Mouse (Mus musculus) gastrocnemius, postnatal 25 days (tissue): ENCODE data around the gene Cntnap4. TPM values are rescaled to one million over a fixed set of nuclear protein-coding genes. Genes with fewer than 3 reads are reported as not detected.

Source experiments
- DNase-seq: peaks from one replicate; pipeline ENCODE4 v3.0.0; 2022
- long read RNA-seq, 2 experiments: library from polyadenylated mRNA; stranded (forward); transcript quantifications; one replicate each; pipeline ENCODE4 v2.0.0; 2021
- total RNA-seq, 2 experiments: library from RNA; stranded (reverse); gene quantifications; 1 replicate in 1 of 2; 2 replicates in 1 of 2; pipeline ENCODE4 v1.2.3; 2021

The Cntnap4 gene
- total RNA-seq = not detected
- long read RNA-seq, experiment 1, partial matches to known transcripts = 1 of 1 reads
- long read RNA-seq, experiment 1, other reads (novel, unspliced or antisense) = 0 of 1 reads
- long read RNA-seq, experiment 2 = 0 reads

- no peak for DNase-seq
Measured at GRCm38 (mm10) chr8:112569471-112570141, at the start of gene Cntnap4. Cntnap4 (plus strand) TSS chr8:112570043.

DNA sequence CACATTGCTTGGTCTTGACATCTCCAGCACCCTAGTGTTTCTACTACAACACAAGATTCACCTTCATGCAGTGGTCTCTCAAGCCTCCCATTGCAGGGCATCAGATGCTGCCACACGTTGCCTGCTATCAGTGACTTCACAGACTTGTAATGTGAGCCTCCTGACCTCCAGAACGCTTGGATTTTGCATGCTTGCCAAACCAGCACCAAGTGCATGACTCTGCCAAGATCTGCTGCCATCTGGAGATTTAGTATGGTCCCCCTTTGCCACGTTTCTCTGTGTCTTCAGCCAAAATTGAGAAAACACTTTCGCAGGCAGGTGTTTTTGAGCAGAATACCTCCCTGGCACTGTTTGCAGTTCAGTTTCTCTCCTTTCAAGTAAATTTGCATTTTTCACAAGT, 12.5 kb upstream of the Cntnap4 start:
- DNase-seq = no peak

GRCm38 (mm10) chr8:112570541-112570940, 698 bp downstream of the Cntnap4 start:
- DNase-seq = no peak

DNA sequence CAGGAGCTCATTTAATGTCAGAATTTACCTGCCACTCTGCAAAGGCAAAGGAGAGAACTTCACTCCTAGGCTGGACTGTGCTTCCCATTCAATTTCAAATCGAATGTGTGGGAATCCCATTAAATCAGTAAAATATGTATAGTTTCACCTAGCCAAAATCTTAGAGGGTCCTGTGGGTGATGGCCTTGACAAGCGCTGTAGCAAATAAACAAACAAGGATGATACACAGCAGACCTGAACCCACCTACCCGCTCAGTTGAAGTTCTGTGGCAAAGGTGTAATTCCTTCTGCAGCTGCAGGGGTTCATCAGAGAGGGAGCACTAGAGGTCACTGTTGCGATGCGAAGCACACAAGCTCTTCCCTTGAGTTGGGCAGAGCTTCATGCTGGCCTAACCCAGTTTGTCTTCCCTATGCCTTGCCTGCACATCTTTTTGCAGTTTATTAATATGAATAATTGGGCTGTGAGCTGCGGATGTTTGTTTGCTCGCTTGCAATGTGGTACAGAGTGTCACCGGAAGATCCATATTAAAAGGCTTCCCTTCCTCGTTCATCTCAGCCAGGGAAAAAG, 1.6 kb downstream of the Cntnap4 start:
- no peak for DNase-seq

- no peak for DNase-seq
Measured at GRCm38 (mm10) chr8:112581473-112581872, 11.6 kb downstream of the Cntnap4 start.

DNA sequence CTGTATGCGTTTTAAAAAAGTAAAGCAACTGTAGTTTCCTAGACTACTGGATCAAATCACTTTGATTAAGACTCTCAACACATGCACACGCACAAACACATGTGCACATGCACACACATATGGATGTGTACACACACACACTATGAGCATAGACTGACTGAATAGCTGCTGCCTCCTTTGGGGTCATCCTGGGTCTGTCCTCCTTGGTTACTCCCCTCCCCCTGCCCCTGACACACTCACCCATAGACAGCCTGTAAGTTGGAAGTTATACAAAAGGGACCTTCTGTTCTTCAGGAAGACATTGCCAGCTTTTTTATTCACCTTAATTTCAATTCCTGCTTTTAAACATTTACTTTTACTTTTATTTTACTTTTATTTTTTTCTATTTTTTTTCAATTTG, 13.6 kb downstream of the Cntnap4 start:
- DNase-seq = no peak

- no peak for DNase-seq
Measured at GRCm38 (mm10) chr8:112588357-112589051, 18.7 kb downstream of the Cntnap4 start.

- DNase-seq = no peak
Measured at GRCm38 (mm10) chr8:112589052-112589389, 19.2 kb downstream of the Cntnap4 start.

DNA sequence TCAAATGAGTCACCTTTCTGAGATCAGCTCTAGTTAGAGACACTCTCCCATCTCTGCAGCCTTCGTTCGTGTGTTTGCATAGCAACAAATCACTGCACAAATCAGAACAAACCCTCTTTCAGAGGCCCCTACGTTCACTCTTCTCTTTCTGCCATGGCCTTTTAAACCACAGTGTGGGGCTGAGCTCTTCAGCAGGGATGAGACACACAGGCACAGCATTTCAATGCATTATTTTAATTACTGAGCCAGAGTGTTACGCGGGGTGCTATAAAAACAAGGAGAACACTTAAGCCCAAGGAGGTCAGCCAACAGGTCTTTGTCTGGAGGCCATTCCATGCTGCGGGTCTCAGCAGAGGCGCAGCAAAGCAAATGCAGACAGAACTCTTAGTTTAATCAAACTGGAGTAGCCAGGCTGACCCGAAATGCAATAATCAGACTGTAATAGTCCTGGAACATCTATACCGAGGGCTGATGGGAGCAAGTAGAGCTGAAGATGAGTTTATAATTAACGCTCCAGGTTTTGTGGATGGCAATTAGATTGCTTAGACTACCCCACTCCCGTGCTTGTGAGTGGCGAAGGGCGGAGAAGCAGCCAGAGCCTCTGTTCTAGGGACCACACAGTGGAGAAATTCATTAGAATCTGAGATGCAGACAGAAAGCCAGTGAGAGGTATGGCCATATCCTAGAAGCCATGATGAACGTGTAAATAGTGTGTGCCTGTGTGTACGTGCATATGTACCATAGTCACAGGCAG, 26.4 kb downstream of the Cntnap4 start:
- DNase-seq = no peak

GRCm38 (mm10) chr8:112599975-112600374, 30.1 kb downstream of the Cntnap4 start:
- DNase-seq = no peak

GRCm38 (mm10) chr8:112601150-112601549, 31.3 kb downstream of the Cntnap4 start:
- DNase-seq = no peak

DNA sequence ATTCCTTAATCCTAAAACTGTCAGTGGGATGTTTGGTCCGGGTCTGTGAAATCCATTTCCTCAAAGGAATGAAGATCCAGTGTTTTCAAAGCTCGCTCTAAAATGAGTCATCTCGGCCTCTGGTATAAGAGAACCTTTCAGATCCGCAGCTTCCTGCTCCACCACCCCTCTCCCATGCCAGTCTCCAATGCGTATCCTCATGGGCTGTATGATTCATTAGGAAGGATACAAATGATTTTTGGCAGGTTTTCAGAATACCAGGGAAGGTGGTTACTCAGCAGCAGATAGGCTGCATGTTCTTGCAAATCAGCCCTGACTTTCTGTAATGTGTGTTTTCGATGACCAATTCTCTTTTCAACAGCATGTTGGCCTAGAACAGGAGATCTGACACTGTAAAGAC, 40.3 kb downstream of the Cntnap4 start:
- DNase-seq = no peak

GRCm38 (mm10) chr8:112628791-112629190, 58.9 kb downstream of the Cntnap4 start:
- DNase-seq = no peak

GRCm38 (mm10) chr8:112652657-112653056, 82.8 kb downstream of the Cntnap4 start:
- no peak for DNase-seq

GRCm38 (mm10) chr8:112653276-112653675, 83.4 kb downstream of the Cntnap4 start:
- no peak for DNase-seq

DNA sequence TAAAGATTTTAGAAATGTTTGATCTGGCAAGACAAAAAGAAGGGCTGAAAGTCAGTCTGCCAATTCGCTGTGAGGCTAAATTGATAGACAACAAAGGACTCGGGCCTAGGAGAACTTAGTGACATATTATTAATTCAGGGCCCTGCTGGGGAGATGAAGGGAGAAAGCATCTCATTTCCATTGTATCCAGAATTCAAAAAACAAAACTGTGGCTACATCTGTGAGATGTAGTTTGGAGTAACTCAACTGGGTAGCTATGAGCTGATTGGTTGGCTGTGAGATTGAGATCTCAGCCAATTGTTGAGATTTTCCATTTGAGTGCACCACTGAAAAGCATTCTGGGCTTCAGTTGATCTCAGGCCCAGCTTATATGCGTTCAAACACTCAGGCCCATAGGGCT, 84.2 kb downstream of the Cntnap4 start:
- DNase-seq = no peak

DNA sequence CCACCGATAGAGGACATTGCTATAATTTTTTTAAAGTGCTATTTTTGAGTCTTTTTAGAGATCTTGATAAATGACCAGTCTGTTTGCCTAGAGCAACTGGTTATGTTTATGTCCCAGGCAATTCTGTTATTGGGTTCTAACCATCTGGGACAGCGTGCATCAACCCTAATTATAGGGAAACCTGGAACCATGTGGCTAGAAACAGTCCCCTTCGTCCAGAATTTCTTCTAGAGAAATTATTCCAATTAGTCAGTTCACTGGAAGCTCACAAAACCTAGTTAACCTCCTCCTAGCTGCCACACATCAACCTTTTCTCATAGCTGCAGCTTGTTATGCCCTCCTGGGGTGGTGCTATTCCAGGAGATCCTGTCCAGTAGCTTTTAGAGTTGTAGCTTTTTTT, 94.2 kb downstream of the Cntnap4 start:
- no peak for DNase-seq

GRCm38 (mm10) chr8:112674671-112675070, 104.8 kb downstream of the Cntnap4 start:
- DNase-seq = no peak

DNA sequence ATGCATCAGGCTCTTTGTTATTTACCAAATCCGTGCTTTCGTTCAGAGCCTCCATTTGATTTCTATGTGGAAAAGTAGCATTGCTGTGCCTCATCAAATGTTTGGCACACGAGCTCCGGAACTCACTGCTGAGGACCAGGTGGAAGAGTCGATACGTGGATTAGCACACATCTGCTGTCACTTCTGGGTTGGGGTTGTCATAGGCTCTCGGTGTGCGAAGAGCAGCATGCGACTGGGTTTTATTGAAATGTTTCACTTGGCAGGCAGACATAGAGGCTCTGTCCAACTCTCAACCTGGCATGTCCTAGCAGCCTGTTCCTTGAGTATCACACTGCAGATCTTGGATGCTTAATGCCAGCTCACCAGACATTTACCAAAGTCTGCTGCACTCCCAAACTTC, 111.9 kb downstream of the Cntnap4 start:
- no peak for DNase-seq

DNA sequence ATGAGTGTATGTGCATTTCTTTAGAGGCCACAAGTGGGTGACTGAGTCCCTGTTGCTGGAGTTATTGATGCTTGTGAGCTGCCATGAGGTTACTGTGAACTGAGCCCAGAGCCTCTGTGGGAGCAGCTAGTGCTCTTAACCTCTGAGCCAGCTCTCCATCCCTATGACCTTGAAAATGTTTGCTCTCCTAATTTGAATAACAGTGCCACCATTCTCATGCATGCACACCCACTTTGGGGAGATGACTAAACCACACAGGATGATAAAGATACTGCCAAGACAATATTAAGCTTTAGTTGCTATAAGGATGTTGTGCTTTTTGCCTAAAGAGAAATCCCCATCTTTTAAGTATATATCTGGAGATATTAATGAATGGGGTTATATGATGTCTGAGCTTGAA, 125.9 kb downstream of the Cntnap4 start:
- DNase-seq = no peak

DNA sequence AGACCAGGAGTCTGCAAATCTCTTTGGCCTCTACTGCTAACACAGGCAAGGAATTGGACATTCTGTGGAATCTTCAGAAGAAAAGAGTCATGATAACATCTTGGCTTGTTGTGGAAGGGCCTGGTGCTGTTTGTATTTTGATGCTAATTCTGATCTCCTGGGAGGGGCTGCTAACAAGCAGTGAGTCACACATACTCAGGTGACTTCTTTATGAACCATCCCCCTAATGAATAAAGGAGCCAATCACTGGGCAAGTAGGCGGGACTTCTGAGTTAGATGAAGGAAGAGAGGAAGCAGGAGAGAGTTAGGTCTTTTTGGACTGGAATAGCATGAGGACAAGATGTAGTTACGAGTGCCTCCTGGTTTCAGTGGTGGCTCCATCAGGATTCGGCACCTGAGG, 128.3 kb downstream of the Cntnap4 start:
- no peak for DNase-seq

DNA sequence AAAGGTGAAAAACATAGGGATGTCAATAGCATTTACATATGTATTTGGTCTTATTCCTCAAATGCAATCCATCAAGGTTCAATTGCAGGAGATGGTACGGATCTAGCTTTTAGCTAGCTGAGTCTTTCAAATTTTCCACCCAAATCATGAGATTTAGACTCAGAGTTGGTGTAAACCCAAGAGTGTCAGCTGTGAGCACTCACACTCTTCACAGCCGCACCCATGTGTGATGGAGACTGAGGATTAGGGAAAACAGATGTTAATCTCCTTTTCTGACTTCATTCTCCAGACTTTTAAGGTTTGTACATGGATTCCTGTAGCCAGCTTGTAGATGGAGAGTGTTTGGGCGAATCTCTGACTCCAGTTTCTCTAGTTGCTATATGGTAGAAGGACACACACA, 147.1 kb downstream of the Cntnap4 start:
- no peak for DNase-seq

- no peak for DNase-seq
Measured at GRCm38 (mm10) chr8:112724918-112725317, 155.1 kb downstream of the Cntnap4 start.
